Comparison of ENCODE assay signal across 14 mouse cellular contexts in genomic region chr12:70422322-70423118, GRCm38 (mm10). TPM values are rescaled to one million over a fixed set of nuclear protein-coding genes. Genes with fewer than 3 reads are reported as not detected.
DNase-seq lines count a peak whose midpoint lies in the region; ATAC-seq lines count a peak whose summit lies in the region.
"Had no signal": no experiment of that assay in that cellular context is flagged by ENCODE, and none has a peak within 500 bp of the region (broad histone marks: within the 10 kb centered on the region; RNA-seq: fewer than 3 reads in every experiment).

No protein-coding gene starts in this region.

- H3K4me3 ChIP-seq in midbrain, embryonic 10.5 days = no peak overlapping the region
- H3K4me3 ChIP-seq in midbrain, embryonic 16.5 days (ENCODE audit: low read depth, low read length) = no peak overlapping the region
- H3K4me3 ChIP-seq in embryonic facial prominence, embryonic 14.5 days (ENCODE audit: low read depth, low read length) = no peak overlapping the region
- H3K4me3 ChIP-seq in midbrain, embryonic 12.5 days = no peak overlapping the region
- H3K4me3 ChIP-seq: heart, embryonic 15.5 days; liver, embryonic 12.5 days; myocyte had no signal

- no peak overlapping the region for H3K4me2 ChIP-seq in midbrain, embryonic 16.5 days (ENCODE audit: low read length)
- no peak overlapping the region for H3K4me2 ChIP-seq in embryonic facial prominence, embryonic 14.5 days (ENCODE audit: low read depth, low read length)
- H3K4me2 ChIP-seq in midbrain, embryonic 12.5 days (replicated peaks) = no peak overlapping the region
- H3K4me2 ChIP-seq: heart, embryonic 15.5 days; liver, embryonic 12.5 days had no signal

- WGBS in midbrain, embryonic 10.5 days = 62% methylated on average over 9 of the region's 9 CpGs
- 31% methylated on average over 9 of the region's 9 CpGs for WGBS in midbrain, embryonic 16.5 days
- 58% methylated on average over 9 of the region's 9 CpGs for WGBS in embryonic facial prominence, embryonic 14.5 days
- 34% methylated on average over 9 of the region's 9 CpGs for WGBS in midbrain, embryonic 12.5 days

- H3K27me3 ChIP-seq in midbrain, embryonic 10.5 days (ENCODE audit: low read depth, poor library complexity, severe bottlenecking) = no peaks in the 10 kb centered on the region
- no peaks in the 10 kb centered on the region for H3K27me3 ChIP-seq in midbrain, embryonic 16.5 days (ENCODE audit: control insufficient read depth, insufficient read depth, low read depth, low read length)
- no peaks in the 10 kb centered on the region for H3K27me3 ChIP-seq in embryonic facial prominence, embryonic 14.5 days (replicated peaks; ENCODE audit: control insufficient read depth, insufficient read depth, low read length)
- no peaks in the 10 kb centered on the region for H3K27me3 ChIP-seq in midbrain, embryonic 12.5 days
- H3K27me3 ChIP-seq: heart, embryonic 15.5 days; liver, embryonic 12.5 days had no signal

- H3K4me1 ChIP-seq in midbrain, embryonic 10.5 days = peaks cover 20% of the 10 kb centered on the region
- no peaks in the 10 kb centered on the region for H3K4me1 ChIP-seq in midbrain, embryonic 16.5 days (ENCODE audit: control insufficient read depth, insufficient read depth, low read length)
- no peaks in the 10 kb centered on the region for H3K4me1 ChIP-seq in embryonic facial prominence, embryonic 14.5 days (ENCODE audit: control insufficient read depth, insufficient read depth, low read length)
- H3K4me1 ChIP-seq in midbrain, embryonic 12.5 days = peaks cover 4% of the 10 kb centered on the region; the same call in 1 of the 2 replicates
- H3K4me1 ChIP-seq: liver, embryonic 12.5 days had no signal

- peak; percentile 56 for DNase-seq in midbrain, embryonic 10.5 days (ENCODE audit: low spot score)
- DNase-seq in embryonic facial prominence, embryonic 14.5 days (ENCODE audit: low spot score) = peak; percentile 23
- peak; percentile 91 for DNase-seq in retina, postnatal 1 day
- DNase-seq in urinary bladder, adult 2 months (ENCODE audit: low spot score) = no peak
- DNase-seq in kidney, postnatal 4 days = no peak
- DNase-seq: adrenal gland, postnatal 14 days; cerebellum, postnatal 36 days; gastrocnemius, postnatal 14 days; kidney, postnatal 10 days had no signal

- no peaks in the 10 kb centered on the region for H3K36me3 ChIP-seq in midbrain, embryonic 10.5 days
- no peaks in the 10 kb centered on the region for H3K36me3 ChIP-seq in midbrain, embryonic 16.5 days (ENCODE audit: control insufficient read depth, insufficient read depth, low read length)
- no peaks in the 10 kb centered on the region for H3K36me3 ChIP-seq in embryonic facial prominence, embryonic 14.5 days (ENCODE audit: control insufficient read depth, insufficient read depth, low read length)
- no peaks in the 10 kb centered on the region for H3K36me3 ChIP-seq in midbrain, embryonic 12.5 days
- H3K36me3 ChIP-seq: heart, embryonic 15.5 days; liver, embryonic 12.5 days had no signal

- no peaks in the 10 kb centered on the region for H3K9me3 ChIP-seq in midbrain, embryonic 10.5 days (replicated peaks)
- no peaks in the 10 kb centered on the region for H3K9me3 ChIP-seq in midbrain, embryonic 16.5 days (replicated peaks; ENCODE audit: control insufficient read depth, low read length, poor library complexity, severe bottlenecking)
- H3K9me3 ChIP-seq in embryonic facial prominence, embryonic 14.5 days (ENCODE audit: control insufficient read depth, low read length) = no peaks in the 10 kb centered on the region
- no peaks in the 10 kb centered on the region for H3K9me3 ChIP-seq in midbrain, embryonic 12.5 days
- H3K9me3 ChIP-seq: heart, embryonic 15.5 days; liver, embryonic 12.5 days had no signal

- no peak overlapping the region for H3K9ac ChIP-seq in midbrain, embryonic 16.5 days (ENCODE audit: low read depth, low read length)
- H3K9ac ChIP-seq in embryonic facial prominence, embryonic 14.5 days (ENCODE audit: low read depth, low read length) = no peak overlapping the region
- H3K9ac ChIP-seq in midbrain, embryonic 12.5 days (replicated peaks) = no peak overlapping the region
- H3K9ac ChIP-seq: heart, embryonic 15.5 days; liver, embryonic 12.5 days had no signal

- ATAC-seq in midbrain, embryonic 16.5 days = no peak
- no peak for ATAC-seq in embryonic facial prominence, embryonic 14.5 days (ENCODE audit: low read depth)
- ATAC-seq in midbrain, embryonic 12.5 days (ENCODE audit: low FRiP score, low read depth) = peak; percentile 92
- ATAC-seq: liver, embryonic 12.5 days had no signal

- peak overlapping the region; percentile 79 for H3K27ac ChIP-seq in midbrain, embryonic 10.5 days (replicated peaks)
- H3K27ac ChIP-seq in midbrain, embryonic 16.5 days (ENCODE audit: low read length) = no peak overlapping the region
- H3K27ac ChIP-seq in embryonic facial prominence, embryonic 14.5 days (replicated peaks; ENCODE audit: low read depth, low read length) = no peak overlapping the region
- H3K27ac ChIP-seq in midbrain, embryonic 12.5 days (replicated peaks) = peak overlapping the region; percentile 49
- H3K27ac ChIP-seq: heart, embryonic 15.5 days; liver, embryonic 12.5 days had no signal

RNA-seq across cellular contexts. Expression of gene Tmx1, which starts 30.4 kb away (rescaled TPM):
- polyA plus RNA-seq in midbrain, embryonic 10.5 days (2016; fragmentation: Nextera tagmentation; extraction: Ambion mirVana) = 141 and 143 TPM in 2 replicates
- 148 and 154 TPM in 2 replicates for polyA plus RNA-seq in midbrain, embryonic 16.5 days (2015; fragmentation: Nextera tagmentation; extraction: Ambion mirVana)
- 73.9 and 78.1 TPM in 2 replicates for polyA plus RNA-seq in embryonic facial prominence, embryonic 14.5 days (2014; fragmentation: Nextera tagmentation; extraction: Ambion mirVana)
- polyA plus RNA-seq in midbrain, embryonic 12.5 days (2016; fragmentation: Nextera tagmentation; extraction: Ambion mirVana) = 124 and 134 TPM in 2 replicates
- polyA plus RNA-seq in urinary bladder, adult 2 months (2012; rRNA removed) = 28.7 and 30.2 TPM in 2 replicates

Comparison
In these comparisons a context has a peak if more than half of its experiments do, and no peak if none do; other contexts are left out.
1. H3K27ac ChIP-seq: peak in midbrain, embryonic 10.5 days (single experiment) and midbrain, embryonic 12.5 days (single experiment); none in midbrain, embryonic 16.5 days (single experiment) and embryonic facial prominence, embryonic 14.5 days (single experiment).
2. DNase-seq: peak in midbrain, embryonic 10.5 days (single experiment), embryonic facial prominence, embryonic 14.5 days (single experiment) and retina, postnatal 1 day (single experiment); none in urinary bladder, adult 2 months (single experiment) and kidney, postnatal 4 days (0 of 2).